Mouse (Mus musculus): ENCODE data around the gene Olfr819. TPM values are rescaled to one million over a fixed set of nuclear protein-coding genes. Genes with fewer than 3 reads are reported as not detected.
"Not testable (repeated sequence)": the region's sequence is repeated elsewhere in the genome, so short reads cannot be mapped to it uniquely, and the experiment has no call there.

Gene Olfr819
- not detected in 2 replicates for polyA plus RNA-seq (2012; rRNA removed)

- not testable (repeated sequence) for DNase-seq (ENCODE audit: low read depth)
Measured at GRCm38 (mm10) chr10:129967166-129967565, at the start of gene Olfr819. Gene Olfr819 (minus strand): TSS chr10:129967266.

GRCm38 (mm10) chr10:130012321-130012720 is 45.3 kb upstream of the Olfr819 start, which contains the start of gene Olfr820:
Gene Olfr820 (plus strand): TSS chr10:130012621.
- TF ChIP-seq CTCF (IDR thresholded peaks at IDR 0.05; ENCODE audit: borderline replicate concordance, extremely low read depth, insufficient read depth, insufficient read length) (no peak), POLR2A (IDR thresholded peaks at IDR 0.05; ENCODE audit: borderline replicate concordance, extremely low read depth, insufficient read depth, insufficient read length, poor library complexity, severe bottlenecking) (no peak)

DNA sequence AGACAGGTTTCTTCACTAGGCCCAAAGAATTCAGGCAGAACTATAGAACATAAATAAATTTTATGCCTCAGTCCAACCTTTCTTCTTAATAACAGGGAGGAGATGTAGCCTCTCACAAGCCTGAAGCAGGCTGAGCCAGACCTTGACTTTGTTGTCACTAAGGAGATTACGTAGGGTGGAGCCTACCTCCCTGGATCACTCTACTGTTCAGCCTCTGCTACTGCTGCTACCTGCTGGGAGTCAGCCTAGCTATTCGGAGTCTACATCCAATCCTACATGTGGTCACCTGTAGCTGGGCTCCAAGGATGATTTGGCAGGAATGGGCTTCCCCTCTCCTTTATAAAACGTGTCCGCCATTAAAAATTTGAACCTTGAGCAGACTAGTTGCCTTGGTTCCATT is 38.3 kb upstream of the Olfr819 start:
- not testable (repeated sequence) for DNase-seq (ENCODE audit: low read depth)

More at GRCm38 (mm10) chr10:130012321-130012720, 45.3 kb upstream of the Olfr819 start, which contains the start of gene Olfr820:
- no peak for DNase-seq (ENCODE audit: low read depth)

DNA sequence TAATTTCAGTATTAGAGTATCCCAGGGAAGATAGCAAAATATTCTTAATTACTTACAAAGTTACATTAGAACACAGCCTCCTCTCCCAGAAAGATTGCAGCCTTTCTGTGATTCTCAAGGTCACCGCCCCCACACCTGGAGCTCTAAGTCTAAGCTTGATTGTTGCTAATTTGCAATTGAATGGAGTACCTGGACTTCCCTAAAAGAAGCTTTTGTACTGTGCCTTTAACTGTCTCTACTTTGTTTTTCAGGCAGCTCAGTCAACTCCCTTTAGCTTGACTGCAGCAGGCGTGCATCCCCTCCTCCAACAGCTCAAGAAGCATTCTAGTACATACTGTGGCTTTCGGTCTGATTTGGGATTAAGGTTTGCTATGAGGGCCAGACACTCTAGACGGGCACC is 37.0 kb upstream of the Olfr819 start:
- DNase-seq (ENCODE audit: low read depth): not testable (repeated sequence)

GRCm38 (mm10) chr10:129984962-129985361 is 17.9 kb upstream of the Olfr819 start, which contains the start of gene Gm10310:
Gene Gm10310 (minus strand): TSS chr10:129985062.
- DNase-seq (ENCODE audit: low read depth): not testable (repeated sequence)

DNA sequence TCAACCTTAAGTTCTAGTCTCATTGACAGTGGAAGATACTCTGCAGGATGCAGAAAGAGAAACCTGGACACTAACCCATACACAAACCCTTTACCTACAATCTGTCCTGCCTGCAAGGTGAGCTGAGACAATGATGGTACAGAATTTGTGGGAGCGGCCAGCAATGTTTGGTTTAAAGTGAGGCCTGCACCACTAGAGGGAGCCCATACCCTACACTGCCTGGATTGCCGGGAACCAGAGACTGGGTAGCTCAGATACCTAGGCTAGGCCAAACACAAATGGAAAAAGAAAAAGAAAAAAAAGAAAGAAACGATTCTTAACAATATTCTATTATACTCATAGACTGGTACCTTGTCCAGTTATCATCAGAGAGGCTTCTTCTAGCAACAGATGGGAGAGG is 14.8 kb upstream of the Olfr819 start:
- DNase-seq (ENCODE audit: low read depth): not testable (repeated sequence)

GRCm38 (mm10) chr10:129976040-129976439 is 9.0 kb upstream of the Olfr819 start, which contains the start of gene Olfr247:
Gene Olfr247 (minus strand): TSS chr10:129976140.
- DNase-seq (ENCODE audit: low read depth): not testable (repeated sequence)

DNA sequence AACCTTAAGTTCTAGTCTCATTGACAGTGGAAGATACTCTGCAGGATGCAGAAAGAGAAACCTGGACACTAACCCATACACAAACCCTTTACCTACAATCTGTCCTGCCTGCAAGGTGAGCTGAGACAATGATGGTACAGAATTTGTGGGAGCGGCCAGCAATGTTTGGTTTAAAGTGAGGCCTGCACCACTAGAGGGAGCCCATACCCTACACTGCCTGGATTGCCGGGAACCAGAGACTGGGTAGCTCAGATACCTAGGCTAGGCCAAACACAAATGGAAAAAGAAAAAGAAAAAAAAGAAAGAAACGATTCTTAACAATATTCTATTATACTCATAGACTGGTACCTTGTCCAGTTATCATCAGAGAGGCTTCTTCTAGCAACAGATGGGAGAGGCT is 5.9 kb upstream of the Olfr819 start:
- DNase-seq (ENCODE audit: low read depth): not testable (repeated sequence)

DNA sequence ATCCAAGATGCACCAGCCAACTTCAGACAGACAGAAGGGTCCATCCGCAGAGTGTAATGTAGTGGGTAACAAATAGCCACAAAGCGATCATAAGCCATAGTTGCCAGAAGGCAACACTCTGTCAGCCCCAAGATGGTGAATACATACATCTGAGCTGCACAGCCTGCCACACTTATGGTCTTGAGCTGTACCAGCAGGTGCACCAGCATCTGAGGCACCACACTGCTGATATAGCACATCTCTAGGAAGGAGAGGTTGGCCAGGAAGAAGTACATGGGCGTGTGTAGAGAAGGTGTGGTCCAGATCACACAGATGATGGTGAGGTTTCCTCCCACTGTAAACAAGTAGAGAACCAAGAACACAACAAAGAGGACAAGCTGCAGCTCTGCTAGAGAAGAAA is 834 bp downstream of the Olfr819 start:
- DNase-seq (ENCODE audit: low read depth): not testable (repeated sequence)

DNA sequence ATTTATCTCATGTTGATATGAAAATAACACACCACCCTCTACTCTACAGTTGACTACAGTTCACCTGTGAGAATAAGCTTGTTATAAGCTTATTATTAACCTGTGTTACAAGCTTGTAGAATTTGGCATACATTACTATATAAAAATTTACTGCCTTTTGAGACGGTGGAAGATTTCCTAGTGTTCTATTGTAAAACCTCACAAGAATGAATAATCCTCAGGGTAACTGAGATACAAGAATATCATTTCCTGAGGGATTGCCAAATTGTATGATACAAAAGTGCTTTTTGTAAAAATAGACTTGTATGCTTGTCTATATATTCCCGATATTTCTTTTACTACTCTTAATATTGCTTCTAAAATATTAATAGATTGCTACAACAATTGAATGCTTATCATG is 18.1 kb downstream of the Olfr819 start, which contains the start of gene Olfr818:
Gene Olfr818, minus strand, starts transcription at position 101 of the 400 bp plus-strand sequence.
- DNase-seq (ENCODE audit: low read depth): no peak
- TF ChIP-seq CTCF (IDR thresholded peaks at IDR 0.05; ENCODE audit: borderline replicate concordance, extremely low read depth, insufficient read depth, insufficient read length): no peak

GRCm38 (mm10) chr10:129915497-129915896 is 51.6 kb downstream of the Olfr819 start, which contains the start of gene Olfr816:
Gene Olfr816 (minus strand): TSS chr10:129915597.
- no peak for TF ChIP-seq POLR2A (IDR thresholded peaks at IDR 0.05; ENCODE audit: borderline replicate concordance, extremely low read depth, insufficient read depth, insufficient read length, poor library complexity, severe bottlenecking)
- TF ChIP-seq CTCF (IDR thresholded peaks at IDR 0.05; ENCODE audit: borderline replicate concordance, extremely low read depth, insufficient read depth, insufficient read length): no peak
- DNase-seq (ENCODE audit: low read depth): no peak

Other genes starting within 250 kb of the Olfr819 start
- gene Olfr805, start 237.9 kb downstream of the Olfr819 start, polyA plus RNA-seq (2012; rRNA removed): not detected in 2 replicates
- not detected in 2 replicates for gene Olfr806, start 225.3 kb downstream of the Olfr819 start, polyA plus RNA-seq (2012; rRNA removed)
- not detected in 2 replicates for gene Olfr807, start 209.5 kb downstream of the Olfr819 start, polyA plus RNA-seq (2012; rRNA removed)
- not detected in 2 replicates for gene Olfr808, start 201.8 kb downstream of the Olfr819 start, polyA plus RNA-seq (2012; rRNA removed)
- not detected in 2 replicates for gene Olfr809, start 192.6 kb downstream of the Olfr819 start, polyA plus RNA-seq (2012; rRNA removed)
- not detected in 2 replicates for gene Olfr810, start 172.3 kb downstream of the Olfr819 start, polyA plus RNA-seq (2012; rRNA removed)
- not detected in 2 replicates for gene Olfr811, start 162.9 kb downstream of the Olfr819 start, polyA plus RNA-seq (2012; rRNA removed)
- not detected in 2 replicates for gene Olfr812, start 121.2 kb downstream of the Olfr819 start, polyA plus RNA-seq (2012; rRNA removed)
- gene Olfr813, start 111.9 kb downstream of the Olfr819 start, polyA plus RNA-seq (2012; rRNA removed): not detected in 2 replicates
- not detected in 2 replicates for gene Olfr814, start 87.4 kb downstream of the Olfr819 start, polyA plus RNA-seq (2012; rRNA removed)
- gene Olfr815, start 61.4 kb downstream of the Olfr819 start, polyA plus RNA-seq (2012; rRNA removed): not detected in 2 replicates
- gene Olfr816, start 51.7 kb downstream of the Olfr819 start, polyA plus RNA-seq (2012; rRNA removed): not detected in 2 replicates
- gene Olfr818, start 18.2 kb downstream of the Olfr819 start, polyA plus RNA-seq (2012; rRNA removed): not detected in 2 replicates
- gene Olfr247, start 8.9 kb upstream of the Olfr819 start, polyA plus RNA-seq (2012; rRNA removed): not detected in 2 replicates
- gene Gm10310, start 17.8 kb upstream of the Olfr819 start, polyA plus RNA-seq (2012; rRNA removed): not detected in 2 replicates
- not detected in 2 replicates for gene Olfr820, start 45.4 kb upstream of the Olfr819 start, polyA plus RNA-seq (2012; rRNA removed)
- not detected in 2 replicates for gene Olfr821, start 63.1 kb upstream of the Olfr819 start, polyA plus RNA-seq (2012; rRNA removed)
- gene Olfr822, start 103.9 kb upstream of the Olfr819 start, polyA plus RNA-seq (2012; rRNA removed): not detected in 2 replicates
- gene Olfr823, start 148.1 kb upstream of the Olfr819 start, polyA plus RNA-seq (2012; rRNA removed): not detected in 2 replicates
- gene Olfr824, start 162.7 kb upstream of the Olfr819 start, polyA plus RNA-seq (2012; rRNA removed): not detected in 2 replicates
- not detected in 2 replicates for gene Olfr825, start 199.5 kb upstream of the Olfr819 start, polyA plus RNA-seq (2012; rRNA removed)
- gene Olfr826, start 216.9 kb upstream of the Olfr819 start, polyA plus RNA-seq (2012; rRNA removed): not detected in 2 replicates
- not detected in 2 replicates for gene Olfr827, start 247.1 kb upstream of the Olfr819 start, polyA plus RNA-seq (2012; rRNA removed)